Mouse (Mus musculus) CH12.LX (cell line): ENCODE results near the gene Gm37240. TPM values are rescaled to one million over a fixed set of nuclear protein-coding genes. Genes with fewer than 3 reads are reported as not detected.

Experiments
- DNase-seq: peaks from one replicate; pipeline ENCODE4 v3.0.0-alpha.2; 2013; ENCODE audit errors: extremely low read depth
- H3K27ac ChIP-seq: 2 replicates; pipeline ENCODE4 v1.5.1; 2012; ENCODE audit warnings: low read depth, mild to moderate bottlenecking, control low read depth, moderate library complexity; ENCODE audit not compliant: insufficient read depth
- H3K27me3 ChIP-seq: replicated peaks from 2 replicates; pipeline ENCODE3; 2012; ENCODE audit warnings: inconsistent platforms
- H3K36me3 ChIP-seq, 2 experiments: replicated peaks in 1 of 2; 2 replicates each; pipeline versions ENCODE3 to v1.6.1; 2012; ENCODE audit warnings: inconsistent platforms in 1 of 2, low read length in 1 of 2, mild to moderate bottlenecking in 1 of 2, mixed read lengths in 1 of 2, moderate library complexity in 1 of 2; ENCODE audit not compliant: control insufficient read depth in 1 of 2, insufficient read depth in 1 of 2
- H3K4me1 ChIP-seq, 2 experiments: 2 replicates each; pipeline ENCODE4 v1.6.1; 2012; ENCODE audit warnings: inconsistent platforms in 1 of 2, moderate library complexity in 1 of 2; ENCODE audit not compliant: insufficient read depth in 2 of 2, control insufficient read depth in 1 of 2
- H3K4me2 ChIP-seq: 2 replicates; pipeline ENCODE4 v1.6.1; 2012; ENCODE audit warnings: low read depth, mild to moderate bottlenecking, control low read depth; ENCODE audit not compliant: poor library complexity, insufficient read depth, severe bottlenecking
- H3K4me3 ChIP-seq, 3 experiments: fragments of 150-350 bp in 1 of 3; sonication (generic) in 1 of 3; replicated peaks in 1 of 3; 2 replicates each; pipeline versions ENCODE3 to v1.5.1; 2011 to 2012; ENCODE audit warnings: low read depth in 2 of 3, low read length in 2 of 3, mild to moderate bottlenecking in 2 of 3, moderate library complexity in 2 of 3, control low read depth in 1 of 3, improper control_type of control experiment in 1 of 3, inconsistent platforms in 1 of 3, mixed read lengths in 1 of 3; ENCODE audit not compliant: poor library complexity in 1 of 3
- H3K79me2 ChIP-seq: replicated peaks from 2 replicates; pipeline ENCODE4 v1.6.1; 2012; ENCODE audit warnings: mild to moderate bottlenecking, moderate library complexity; ENCODE audit not compliant: control insufficient read depth, poor library complexity, insufficient read depth, severe bottlenecking; ENCODE audit errors: extremely low read depth
- H3K9ac ChIP-seq: 2 replicates; pipeline ENCODE4 v1.6.1; 2012; ENCODE audit warnings: low read depth, mild to moderate bottlenecking, control low read depth, moderate library complexity; ENCODE audit not compliant: insufficient read depth
- H3K9me3 ChIP-seq: replicated peaks from 2 replicates; pipeline ENCODE3; 2012; ENCODE audit warnings: low read length, inconsistent platforms, mixed read lengths
- BHLHE40 ChIP-seq: IDR thresholded peaks from 2 replicates; pipeline ENCODE4 v1.6.1; 2011; ENCODE audit warnings: mild to moderate bottlenecking, low read depth, low read length, improper control_type of control experiment
- CHD1 ChIP-seq: IDR thresholded peaks from 2 replicates; pipeline ENCODE4 v1.6.1; 2012; ENCODE audit warnings: low read depth, low read length, improper control_type of control experiment, inconsistent platforms
- CHD2 ChIP-seq: IDR thresholded peaks from 2 replicates; pipeline ENCODE4 v1.6.1; 2011; ENCODE audit warnings: low read length, improper control_type of control experiment
- CTCF ChIP-seq, 2 experiments: IDR thresholded peaks in 1 of 2; conservative IDR thresholded peaks in 1 of 2; 2 replicates each; pipeline ENCODE4 v1.5.1; 2011 to 2012; ENCODE audit warnings: low read depth in 2 of 2, low read length in 2 of 2, improper control_type of control experiment in 1 of 2, inconsistent platforms in 1 of 2, mild to moderate bottlenecking in 1 of 2, moderate library complexity in 1 of 2
- ELF1 ChIP-seq: IDR thresholded peaks from 2 replicates; pipeline ENCODE4 v1.6.1; 2014; ENCODE audit warnings: low read depth, mild to moderate bottlenecking, inconsistent platforms, low read length, improper control_type of control experiment
- EP300 ChIP-seq: IDR thresholded peaks from 2 replicates; pipeline ENCODE4 v1.6.1; 2011; ENCODE audit warnings: low read length, improper control_type of control experiment
- ETS1 ChIP-seq: conservative IDR thresholded peaks from 2 replicates; pipeline ENCODE4 v1.6.1; 2012; ENCODE audit warnings: low read depth, mild to moderate bottlenecking, inconsistent platforms, low read length, improper control_type of control experiment, moderate library complexity
- GABPA ChIP-seq: IDR thresholded peaks from 2 replicates; pipeline ENCODE4 v1.6.1; 2012; ENCODE audit warnings: low read depth, low read length, improper control_type of control experiment, inconsistent platforms; ENCODE audit not compliant: insufficient replicate concordance
- HCFC1 ChIP-seq: IDR thresholded peaks from 2 replicates; pipeline ENCODE4 v1.6.1; 2012; ENCODE audit warnings: low read depth, mild to moderate bottlenecking, inconsistent platforms, low read length, improper control_type of control experiment
- IRF4 ChIP-seq: IDR thresholded peaks from 2 replicates; pipeline ENCODE4 v1.6.1; 2014; ENCODE audit warnings: low read depth, mild to moderate bottlenecking, inconsistent platforms, low read length, improper control_type of control experiment
- JUN ChIP-seq: IDR thresholded peaks from 2 replicates; pipeline ENCODE4 v1.6.1; 2011; ENCODE audit warnings: low read depth, mild to moderate bottlenecking, low read length, improper control_type of control experiment, moderate library complexity; ENCODE audit not compliant: insufficient read depth
- JUND ChIP-seq: conservative IDR thresholded peaks from 2 replicates; pipeline ENCODE4 v1.6.1; 2011; ENCODE audit warnings: low read depth, low read length, improper control_type of control experiment
- KAT2A ChIP-seq: IDR thresholded peaks from 2 replicates; pipeline ENCODE4 v1.6.1; 2012; ENCODE audit warnings: low read length, improper control_type of control experiment, inconsistent platforms; ENCODE audit not compliant: insufficient replicate concordance
- MAFK ChIP-seq: IDR thresholded peaks from 2 replicates; pipeline ENCODE4 v1.6.1; 2011; ENCODE audit warnings: low read length, improper control_type of control experiment; ENCODE audit not compliant: insufficient replicate concordance
- MAZ ChIP-seq: IDR thresholded peaks from 2 replicates; pipeline ENCODE4 v1.6.1; 2012; ENCODE audit warnings: low read depth, mild to moderate bottlenecking, inconsistent platforms, low read length, improper control_type of control experiment, moderate library complexity
- MEF2A ChIP-seq: IDR thresholded peaks from 2 replicates; pipeline ENCODE4 v1.6.1; 2014; ENCODE audit warnings: low read depth, mild to moderate bottlenecking, inconsistent platforms, low read length, improper control_type of control experiment, borderline replicate concordance
- MXI1 ChIP-seq: IDR thresholded peaks from 2 replicates; pipeline ENCODE4 v1.6.1; 2011; ENCODE audit warnings: mild to moderate bottlenecking, low read depth, low read length, improper control_type of control experiment
- MYC ChIP-seq: IDR thresholded peaks from 2 replicates; pipeline ENCODE4 v1.6.1; 2011; ENCODE audit warnings: low read depth, mild to moderate bottlenecking, improper control_type of control experiment, low read length
- NELFE ChIP-seq: IDR thresholded peaks from 2 replicates; pipeline ENCODE4 v1.6.1; 2011; ENCODE audit warnings: low read depth, low read length, improper control_type of control experiment
- NRF1 ChIP-seq: IDR thresholded peaks from 2 replicates; pipeline ENCODE4 v1.6.1; 2014; ENCODE audit warnings: low read depth, mild to moderate bottlenecking, inconsistent platforms, low read length, improper control_type of control experiment, moderate library complexity
- PAX5 ChIP-seq: IDR thresholded peaks from 2 replicates; pipeline ENCODE4 v1.6.1; 2012; ENCODE audit warnings: low read length, inconsistent platforms, mixed read lengths
- POLR2A ChIP-seq: IDR thresholded peaks from 2 replicates; pipeline ENCODE4 v1.6.1; 2011; ENCODE audit warnings: low read depth, mild to moderate bottlenecking, improper control_type of control experiment, low read length
- POLR2AphosphoS2 ChIP-seq: IDR thresholded peaks from 2 replicates; pipeline ENCODE4 v1.6.1; 2011; ENCODE audit warnings: low read depth, low read length, improper control_type of control experiment
- RAD21 ChIP-seq: IDR thresholded peaks from 2 replicates; pipeline ENCODE4 v1.6.1; 2011; ENCODE audit warnings: low read depth, mild to moderate bottlenecking, low read length, improper control_type of control experiment, moderate library complexity
- RCOR1 ChIP-seq: conservative IDR thresholded peaks from 2 replicates; pipeline ENCODE4 v1.6.1; 2012; ENCODE audit warnings: low read depth, mild to moderate bottlenecking, inconsistent platforms, low read length, improper control_type of control experiment
- SIN3A ChIP-seq: IDR thresholded peaks from 2 replicates; pipeline ENCODE4 v1.6.1; 2012; ENCODE audit warnings: low read length, improper control_type of control experiment, inconsistent platforms
- TBP ChIP-seq: conservative IDR thresholded peaks from 2 replicates; pipeline ENCODE4 v1.6.1; 2011; ENCODE audit warnings: low read depth, low read length, improper control_type of control experiment
- TCF12 ChIP-seq: IDR thresholded peaks from 2 replicates; pipeline ENCODE4 v1.6.1; 2014; ENCODE audit warnings: low read depth, mild to moderate bottlenecking, inconsistent platforms, low read length, improper control_type of control experiment
- UBTF ChIP-seq: IDR thresholded peaks from 2 replicates; pipeline ENCODE4 v1.6.1; 2012; ENCODE audit warnings: low read depth, mild to moderate bottlenecking, inconsistent platforms, low read length, improper control_type of control experiment, moderate library complexity
- USF1 ChIP-seq: IDR thresholded peaks from 2 replicates; pipeline ENCODE4 v1.6.1; 2014; ENCODE audit warnings: low read depth, mild to moderate bottlenecking, inconsistent platforms, low read length, improper control_type of control experiment
- ZC3H11A ChIP-seq: IDR thresholded peaks from 2 replicates; pipeline ENCODE4 v1.6.1; 2012; ENCODE audit warnings: low read depth, mild to moderate bottlenecking, inconsistent platforms, low read length, improper control_type of control experiment
- ZKSCAN1 ChIP-seq: IDR thresholded peaks from 2 replicates; pipeline ENCODE4 v1.6.1; 2012; ENCODE audit warnings: low read depth, inconsistent platforms, low read length, improper control_type of control experiment, borderline replicate concordance
- ZMIZ1 ChIP-seq: IDR thresholded peaks from 2 replicates; pipeline ENCODE4 v1.6.1; 2012; ENCODE audit warnings: low read depth, mild to moderate bottlenecking, inconsistent platforms, low read length, improper control_type of control experiment
- dilution Hi-C: fragments of 300-500 bp; cut with MboI; formaldehyde crosslinking; loops from 2 replicates; pipeline ENCODE4 v1.14.3; 2020; ENCODE audit warnings: low sequenced_read_pairs; ENCODE audit not compliant: extremely low pct_unique_long_range_greater_than_20kb, extremely low pct_ligation_motif_present
- in situ Hi-C: fragments of 300-500 bp; cut with MboI; formaldehyde crosslinking; loops from 3 replicates; pipeline ENCODE4 v1.14.3; 2019; ENCODE audit warnings: low sequenced_read_pairs, low pct_ligation_motif_present, low pct_unique_long_range_greater_than_20kb, mixed read lengths
- polyA plus RNA-seq: library from polyadenylated mRNA; unstranded; fragments of >175 nt; gene quantifications from 2 replicates; pipeline ENCODE4 v1.2.1, GENCODE M21; 2012; ENCODE audit warnings: low read depth; ENCODE audit not compliant: insufficient read length
- total RNA-seq, 2 experiments: library from RNA; depleted of rRNA; stranded (reverse); fragments of 300-350 nt in 1 of 2; fragments of >200 nt in 1 of 2; gene quantifications; 2 replicates each; pipeline ENCODE4 v1.2.3; 2012 to 2014

Gm37240 gene
- total and polyA plus RNA-seq, 3 experiments = 0.08 to 0.19 (median 0.14) TPM

GRCm38 (mm10) chr3:85564603-85565002 lies 322.7 kb downstream of the Gm37240 start:
- Histone ChIP-seq H3K4me3 (peak overlapping the region in 1 of 3 experiments; percentile 7), H3K9me3 (no peaks in the 10 kb centered on the region), H3K27ac (peak overlapping the region; percentile 91), H3K4me1 (peaks cover 5 to 32% of the 10 kb centered on the region in 2 experiments; a peak in 3 of 4 replicates), H3K79me2 (no peaks in the 10 kb centered on the region), H3K27me3 (no peaks in the 10 kb centered on the region), H3K4me2 (peak overlapping the region; percentile 90), H3K36me3 (peaks cover 0 to 7% of the 10 kb centered on the region in 2 experiments)
- DNase-seq = peak; percentile 51
- in situ Hi-C loops = loop anchor here (25.0 kb wide), 1 partner anchor 627 kb away; no protein-coding TSS in a partner anchor
- dilution Hi-C loops = no loop called here
- no peak for TF ChIP-seq PAX5
- no peak for TF ChIP-seq ZMIZ1
- no peak for TF ChIP-seq ZC3H11A
- no peak for TF ChIP-seq USF1
- TF ChIP-seq RCOR1 = no peak
- no peak for TF ChIP-seq MAFK
- no peak for TF ChIP-seq JUN
- TF ChIP-seq EP300 = no peak; the same call in 1 of the 2 replicates
- TF ChIP-seq UBTF = no peak
- TF ChIP-seq RAD21 = no peak; the same call in none of the 2 replicates
- no peak for TF ChIP-seq MAZ
- 0 out of 2 replicates have a peak, but pooled peaks have one; percentile 8 for TF ChIP-seq ELF1
- no peak for TF ChIP-seq POLR2AphosphoS2
- no peak; the same call in 1 of the 2 replicates for TF ChIP-seq MXI1
- TF ChIP-seq NELFE = no peak
- TF ChIP-seq IRF4 = 0 out of 2 replicates have a peak, but pooled peaks have one; percentile 16
- TF ChIP-seq CHD1 = no peak
- TF ChIP-seq ETS1 = no peak
- TF ChIP-seq BHLHE40 = no peak
- TF ChIP-seq GABPA = no peak
- no peak for TF ChIP-seq ZKSCAN1
- TF ChIP-seq TCF12 = no peak
- TF ChIP-seq KAT2A = no peak
- 0 out of 2 replicates have a peak, but pooled peaks have one; percentile 17 for TF ChIP-seq TBP
- no peak for TF ChIP-seq MEF2A
- peak in 1 of 2 experiments; percentile 38; a peak in 1 of 4 replicates for TF ChIP-seq CTCF (conservative IDR thresholded peaks at IDR 0.05 in 1 of 2, IDR thresholded peaks at IDR 0.05 in 1 of 2; ENCODE audit: low read depth in 2 of 2, low read length in 2 of 2)
- TF ChIP-seq HCFC1 = no peak
- no peak; the same call in 1 of the 2 replicates for TF ChIP-seq POLR2A
- no peak for TF ChIP-seq CHD2
- TF ChIP-seq SIN3A = no peak
- no peak for TF ChIP-seq JUND
- no peak for TF ChIP-seq NRF1
- TF ChIP-seq MYC = no peak
- TF ChIP-seq, all 38 proteins: peak for 4
- peak overlapping the region; percentile 18 for H3K9ac ChIP-seq
